Mouse (Mus musculus) hindbrain, embryonic 11.5 days (tissue): ENCODE measurements at regions not wholly inside any gene's neighbourhood (a gene's known extent, or its start where the extent isn't known, plus 50 kb on each side); places are given as distances from the start of the nearest gene placed in this dataset.
"Not testable (repeated sequence)": the region's sequence is repeated elsewhere in the genome, so short reads cannot be mapped to it uniquely, and the experiment has no call there.

ENCODE experiments used
- ATAC-seq: fragments of 200-750 bp; cut with Nextera tagmentation; 2 replicates; pipeline ENCODE4 v1.8.0; 2017; ENCODE audit warnings: mild to moderate bottlenecking, moderate TSS enrichment, moderate library complexity; ENCODE audit not compliant: low FRiP score
- DNase-seq: peaks from one replicate; pipeline ENCODE4 v3.0.0-alpha.2; 2015; ENCODE audit warnings: low spot score
- H3K27ac ChIP-seq: fragments of 300-500 bp; sonication (generic); 2 replicates; pipeline ENCODE4 v1.5.1; 2014; ENCODE audit warnings: mild to moderate bottlenecking, low read depth, low read length
- H3K27me3 ChIP-seq: fragments of 300-500 bp; sonication (generic); 2 replicates; pipeline ENCODE4 v1.6.1; 2014; ENCODE audit warnings: mild to moderate bottlenecking, low read length, moderate library complexity, mixed read lengths; ENCODE audit not compliant: control insufficient read depth, insufficient read depth
- H3K36me3 ChIP-seq: fragments of 300-500 bp; sonication (generic); 2 replicates; pipeline ENCODE4 v1.6.1; 2014; ENCODE audit warnings: mild to moderate bottlenecking, low read length, moderate library complexity, mixed read lengths; ENCODE audit not compliant: control insufficient read depth, insufficient read depth
- H3K4me1 ChIP-seq: fragments of 300-500 bp; sonication (generic); replicated peaks from 2 replicates; pipeline ENCODE4 v1.6.1; 2014; ENCODE audit warnings: low read length, mixed read lengths; ENCODE audit not compliant: control insufficient read depth, insufficient read depth
- H3K4me2 ChIP-seq: fragments of 300-500 bp; sonication (generic); replicated peaks from 2 replicates; pipeline ENCODE4 v1.6.1; 2014; ENCODE audit warnings: mild to moderate bottlenecking, low read depth, low read length
- H3K4me3 ChIP-seq: fragments of 300-500 bp; sonication (generic); 2 replicates; pipeline ENCODE4 v1.5.1; 2014; ENCODE audit warnings: low read depth, low read length
- H3K9ac ChIP-seq: fragments of 300-500 bp; sonication (generic); 2 replicates; pipeline ENCODE4 v1.6.1; 2014; ENCODE audit warnings: low read depth, low read length
- H3K9me3 ChIP-seq: fragments of 300-500 bp; sonication (generic); 2 replicates; pipeline ENCODE4 v1.6.1; 2016; ENCODE audit warnings: low read length; ENCODE audit not compliant: control insufficient read depth
- WGBS: fragments of 180-500 bp; shearing (Covaris S2); extraction: QIAGEN DNeasy Blood & Tissue Kit; methylation state at CpG from one replicate; pipeline ENCODE4 v1.1.7; 2014; 5-methylcytosine and 5-hydroxymethylcytosine counted together

DNA sequence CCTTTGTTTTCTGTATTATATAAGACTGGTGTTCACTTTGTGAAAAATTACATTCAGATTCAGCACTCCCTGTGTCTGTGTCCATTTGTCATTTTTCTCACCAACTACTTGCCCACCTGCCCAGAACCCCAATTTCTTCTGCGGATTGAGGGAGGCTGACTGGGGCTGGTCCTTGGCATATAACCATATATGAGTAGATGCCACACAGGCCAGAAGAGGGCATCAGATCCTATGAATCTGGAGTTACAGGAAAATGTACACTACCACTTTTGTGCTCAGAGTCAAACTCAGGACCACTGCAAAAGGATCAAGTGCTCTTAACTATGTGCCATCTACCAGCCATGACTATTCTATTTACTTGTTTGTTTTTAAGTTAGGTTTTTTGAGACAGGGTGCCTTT, 197.4 kb downstream of the Casp12 start:
- DNase-seq, result no peak
- no peaks in the 10 kb centered on the region for H3K36me3 ChIP-seq
- no peak overlapping the region for H3K27ac ChIP-seq
- no peak for ATAC-seq
- no peaks in the 10 kb centered on the region for H3K4me1 ChIP-seq
- H3K27me3 ChIP-seq, result no peaks in the 10 kb centered on the region
- no peak overlapping the region for H3K4me2 ChIP-seq
- no peak overlapping the region for H3K9ac ChIP-seq
- WGBS, result 81% methylated on average over 1 of the region's 1 CpGs
- H3K9me3 ChIP-seq, result no peaks in the 10 kb centered on the region
- H3K4me3 ChIP-seq, result no peak overlapping the region

DNA sequence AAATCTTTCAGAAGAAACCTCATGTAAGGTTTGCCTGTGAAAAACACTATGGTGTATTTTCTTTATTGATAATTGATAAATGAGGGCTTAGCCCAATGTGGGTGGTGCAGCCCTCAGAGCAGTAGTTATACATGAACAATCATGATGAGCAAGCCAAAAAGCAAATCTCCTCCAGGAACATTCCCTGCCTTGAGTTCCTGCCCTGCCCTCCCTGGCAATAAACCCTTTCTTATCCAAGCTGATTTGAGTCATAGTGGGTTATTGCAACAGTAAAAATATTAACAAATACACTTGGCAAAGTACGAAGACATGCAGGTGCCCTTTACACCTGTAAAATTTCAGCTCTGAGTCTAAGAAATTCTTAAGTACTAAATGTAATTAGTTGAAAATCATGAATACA, 229.8 kb downstream of the Casp12 start:
- ATAC-seq (no peak), DNase-seq (no peak)
- H3K4me2 ChIP-seq, result no peak overlapping the region
- no peak overlapping the region for H3K27ac ChIP-seq
- H3K9me3 ChIP-seq, result no peaks in the 10 kb centered on the region
- no peaks in the 10 kb centered on the region for H3K4me1 ChIP-seq
- no peaks in the 10 kb centered on the region for H3K27me3 ChIP-seq
- no peaks in the 10 kb centered on the region for H3K36me3 ChIP-seq
- 97% methylated on average over 1 of the region's 1 CpGs for WGBS
- H3K4me3 ChIP-seq, result no peak overlapping the region
- no peak overlapping the region for H3K9ac ChIP-seq

- not testable (repeated sequence) for H3K9ac ChIP-seq, H3K27ac ChIP-seq, H3K27me3 ChIP-seq, DNase-seq, H3K4me3 ChIP-seq, H3K4me1 ChIP-seq, H3K36me3 ChIP-seq, H3K4me2 ChIP-seq, ATAC-seq, H3K9me3 ChIP-seq
- 87% methylated on average over 11 of the region's 11 CpGs for WGBS
Measured at GRCm38 (mm10) chr9:5578168-5578567, 232.9 kb downstream of the Casp12 start.

DNA sequence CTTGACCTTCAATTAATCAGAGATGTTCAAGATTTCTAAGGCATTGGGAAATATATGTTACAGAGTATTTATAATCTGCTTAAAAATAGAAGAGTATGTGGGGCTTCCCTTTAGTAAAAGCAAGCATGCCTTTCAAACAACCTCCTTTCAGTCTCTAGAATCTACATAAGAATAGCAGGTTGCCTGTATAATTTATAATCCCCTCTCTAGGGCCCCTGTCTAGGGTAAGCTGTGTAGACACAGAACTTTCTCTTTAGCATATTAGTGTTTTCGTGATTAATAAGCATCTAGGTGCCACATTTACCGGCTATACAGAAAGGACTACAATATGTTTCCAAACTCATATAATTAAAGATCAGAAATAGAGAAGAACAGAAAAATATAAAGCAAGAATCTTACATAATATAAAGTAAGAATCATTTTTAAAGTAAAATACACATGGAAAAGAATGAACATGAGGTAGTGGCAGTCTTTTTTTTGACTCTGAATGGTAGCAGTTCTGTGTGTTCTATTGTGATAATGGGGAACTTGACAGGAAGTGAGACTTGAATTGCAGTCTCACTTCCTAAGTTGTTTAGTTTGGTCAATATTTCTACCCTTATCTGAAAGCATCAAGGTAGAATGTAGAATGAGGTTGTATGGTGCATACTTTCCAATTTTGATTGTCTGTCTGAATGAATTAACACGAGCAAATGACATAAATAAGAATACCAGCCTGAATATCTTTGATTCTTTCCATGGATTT, 250.8 kb downstream of the Casp12 start:
- no peak for DNase-seq
- no peaks in the 10 kb centered on the region for H3K27me3 ChIP-seq
- WGBS, result 69% methylated on average over 3 of the region's 3 CpGs
- H3K4me3 ChIP-seq, result no peak overlapping the region
- H3K27ac ChIP-seq, result no peak overlapping the region
- ATAC-seq, result peak; percentile 51; the same call in 1 of the 2 replicates
- H3K9ac ChIP-seq, result no peak overlapping the region
- no peaks in the 10 kb centered on the region for H3K9me3 ChIP-seq
- H3K4me1 ChIP-seq, result no peaks in the 10 kb centered on the region
- H3K36me3 ChIP-seq, result no peaks in the 10 kb centered on the region
- H3K4me2 ChIP-seq, result no peak overlapping the region

DNA sequence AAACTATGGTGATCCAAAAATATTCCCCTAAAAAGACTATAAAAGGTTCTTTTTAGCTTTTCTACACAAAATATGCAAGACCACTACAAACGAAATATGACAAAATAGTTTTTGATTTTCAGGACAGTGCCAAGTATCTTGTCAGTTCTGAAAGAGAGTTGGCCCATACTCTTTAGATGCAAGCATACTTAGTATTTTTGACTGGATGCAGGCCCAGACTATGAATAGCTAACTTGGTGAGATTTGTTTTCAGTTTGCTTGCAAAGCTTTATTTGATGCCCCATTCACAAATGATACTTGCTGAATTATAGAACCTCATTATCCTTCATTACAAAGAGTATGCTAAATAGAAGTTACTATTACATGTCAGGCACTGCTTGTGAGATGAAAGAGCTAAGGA, 258.8 kb downstream of the Casp12 start:
- 75% methylated on average over 1 of the region's 1 CpGs for WGBS
- Histone ChIP-seq H3K4me3 (no peak overlapping the region), H3K4me2 (no peak overlapping the region), H3K36me3 (no peaks in the 10 kb centered on the region), H3K27me3 (no peaks in the 10 kb centered on the region), H3K9ac (no peak overlapping the region), H3K27ac (no peak overlapping the region), H3K4me1 (no peaks in the 10 kb centered on the region), H3K9me3 (no peaks in the 10 kb centered on the region)
- ATAC-seq (no peak), DNase-seq (no peak)

DNA sequence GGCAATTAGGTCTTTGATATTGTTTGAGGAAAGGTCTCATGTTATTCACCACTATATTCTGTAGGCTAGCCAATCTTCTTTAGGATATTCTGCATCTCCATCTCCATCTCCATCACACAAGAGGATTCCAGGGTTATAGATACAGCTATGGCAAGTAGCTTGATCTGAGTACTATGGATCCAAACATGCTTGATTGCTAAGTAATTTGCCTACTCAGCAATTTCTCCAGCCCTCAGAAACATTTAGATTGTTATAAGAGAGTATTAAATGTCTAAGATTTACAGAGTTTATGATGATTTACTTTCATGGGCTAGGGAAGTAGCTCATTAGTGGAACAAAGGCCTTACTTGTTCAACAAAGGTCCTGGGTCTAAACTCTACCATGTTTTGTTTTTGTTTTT, 259.8 kb downstream of the Casp12 start:
- H3K9me3 ChIP-seq, result no peaks in the 10 kb centered on the region
- no peaks in the 10 kb centered on the region for H3K27me3 ChIP-seq
- no peaks in the 10 kb centered on the region for H3K4me1 ChIP-seq
- no peak overlapping the region for H3K9ac ChIP-seq
- no peak overlapping the region for H3K27ac ChIP-seq
- ATAC-seq (no peak), DNase-seq (no peak)
- H3K4me2 ChIP-seq, result no peak overlapping the region
- H3K36me3 ChIP-seq, result no peaks in the 10 kb centered on the region
- no peak overlapping the region for H3K4me3 ChIP-seq

DNA sequence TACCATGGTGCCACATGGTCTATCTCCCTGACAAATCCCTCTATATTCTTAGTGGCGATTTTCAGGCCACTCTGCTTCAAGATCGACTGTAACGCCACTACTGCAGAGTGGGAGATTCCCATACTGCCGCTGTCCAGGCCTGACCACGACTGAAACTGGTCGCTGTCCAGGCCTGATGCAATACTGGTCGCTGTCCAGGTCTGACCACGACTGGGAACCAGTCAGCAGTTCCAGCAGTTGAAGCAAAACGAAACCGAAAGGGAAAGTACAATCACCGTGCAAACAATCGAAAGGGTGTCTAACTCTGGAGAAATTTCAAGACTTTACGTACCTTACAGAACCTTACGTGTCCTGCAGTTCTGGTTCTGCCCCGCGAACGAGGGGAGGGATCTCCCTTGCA, 271.5 kb downstream of the Casp12 start:
- no peak for ATAC-seq
- no peak overlapping the region for H3K9ac ChIP-seq
- WGBS, result 93% methylated on average over 17 of the region's 17 CpGs
- H3K4me1 ChIP-seq, result no peaks in the 10 kb centered on the region
- H3K9me3 ChIP-seq, result no peaks in the 10 kb centered on the region
- H3K4me2 ChIP-seq, result no peak overlapping the region
- H3K27ac ChIP-seq, result no peak overlapping the region
- H3K36me3 ChIP-seq, result no peaks in the 10 kb centered on the region
- H3K4me3 ChIP-seq, result no peak overlapping the region
- H3K27me3 ChIP-seq, result no peaks in the 10 kb centered on the region
- DNase-seq, result no peak

DNA sequence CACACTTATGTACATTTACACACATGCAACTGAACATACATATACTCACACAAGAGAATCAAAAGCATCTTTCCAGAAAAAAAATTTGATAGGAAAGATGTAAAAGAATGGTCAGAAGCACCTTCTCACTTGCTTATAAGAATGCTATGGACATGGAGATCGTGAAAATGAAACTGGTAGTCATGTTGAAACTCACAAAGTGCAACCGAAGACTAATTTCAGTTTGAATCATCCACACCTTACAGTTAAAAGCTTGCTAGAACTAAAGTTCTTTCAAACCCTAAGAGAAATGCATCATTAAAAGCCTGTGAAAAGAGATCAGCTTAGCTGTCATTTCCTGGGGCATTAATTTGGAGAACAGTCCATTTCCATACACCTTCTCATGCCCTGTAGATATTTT, 278.2 kb downstream of the Casp12 start:
- H3K27me3 ChIP-seq, result no peaks in the 10 kb centered on the region
- H3K4me1 ChIP-seq, result no peaks in the 10 kb centered on the region
- WGBS, result 79% methylated on average over 2 of the region's 2 CpGs
- H3K4me2 ChIP-seq, result no peak overlapping the region
- no peak overlapping the region for H3K27ac ChIP-seq
- H3K9me3 ChIP-seq, result no peaks in the 10 kb centered on the region
- DNase-seq (no peak), ATAC-seq (no peak)
- no peak overlapping the region for H3K4me3 ChIP-seq
- no peaks in the 10 kb centered on the region for H3K36me3 ChIP-seq
- no peak overlapping the region for H3K9ac ChIP-seq

DNA sequence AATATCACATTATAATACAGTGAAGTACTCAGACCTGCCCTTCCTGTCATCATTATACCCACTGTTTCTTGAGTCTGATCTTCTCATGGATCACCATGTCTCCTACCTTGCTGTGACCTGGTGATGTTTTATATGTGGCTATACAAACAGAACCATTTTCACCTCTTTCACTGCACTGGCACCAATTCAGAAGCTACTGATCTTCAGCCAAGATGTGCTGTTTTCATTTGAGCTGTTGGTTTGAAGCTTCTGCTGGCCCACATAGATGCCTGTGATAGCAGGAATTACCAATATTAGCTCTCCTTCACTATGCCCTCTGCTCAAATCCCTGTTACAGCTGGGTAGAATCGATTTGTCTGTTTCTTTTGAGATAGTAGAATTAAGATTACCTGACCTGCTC, 282.3 kb downstream of the Casp12 start:
- 84% methylated on average over 1 of the region's 1 CpGs for WGBS
- ATAC-seq (no peak), DNase-seq (no peak)
- H3K4me1 ChIP-seq, result no peaks in the 10 kb centered on the region
- H3K9ac ChIP-seq, result no peak overlapping the region
- H3K4me2 ChIP-seq, result no peak overlapping the region
- no peaks in the 10 kb centered on the region for H3K9me3 ChIP-seq
- H3K4me3 ChIP-seq, result no peak overlapping the region
- H3K27ac ChIP-seq, result no peak overlapping the region
- H3K27me3 ChIP-seq, result no peaks in the 10 kb centered on the region
- no peaks in the 10 kb centered on the region for H3K36me3 ChIP-seq
